Mouse (Mus musculus) left cerebral cortex, adult 8-10 months (tissue): ENCODE results near the gene Ccn6. TPM values are rescaled to one million over a fixed set of nuclear protein-coding genes. Genes with fewer than 3 reads are reported as not detected.

Experiments
- total RNA-seq, 4 experiments: library from RNA; stranded (reverse); gene quantifications; 2 replicates each; pipeline ENCODE4 v1.2.4; 2022

Ccn6 gene
- total RNA-seq, 4 experiments from 2014 or later, result 0.35 to 0.59 (median 0.55) TPM; not detected in 1

Other genes with a start within 250 kb of the Ccn6 start
- gene Lama4, start 198.3 kb downstream of the Ccn6 start, total RNA-seq, result 10 to 100 TPM in 2 of 4 experiments, 1 to 10 TPM in 2; 9.5 to 16.4 (median 11.6) TPM
- 10 to 100 TPM; 12.8 to 16.9 (median 15.3) TPM for gene Fam229b, start 29.9 kb downstream of the Ccn6 start, total RNA-seq
- 1 to 10 TPM; 2.1 to 2.9 (median 2.2) TPM for gene Tube1, start 29.8 kb downstream of the Ccn6 start, total RNA-seq
- 100 to 1,000 TPM; 100 to 111 (median 108) TPM for gene Fyn, start 205.1 kb upstream of the Ccn6 start, total RNA-seq